Mouse (Mus musculus): Measurements from ENCODE around the gene Panx1. TPM values are rescaled to one million over a fixed set of nuclear protein-coding genes. Genes with fewer than 3 reads are reported as not detected.

Gene Panx1
- polyA plus RNA-seq (2014; fragmentation: Illumina TruSeq; extraction: RNeasy Lipid Tissue Mini Kit (QIAGEN cat#74804); ENCODE audit: low read depth, low replicate concordance): 3.6 TPM

GRCm38 (mm10) chr9:15045084-15045669 lies at the start of gene Panx1:
Panx1 (minus strand) TSS chr9:15045478.

Other genes starting within 250 kb of the Panx1 start
- not detected for gene Gpr83, start 185.3 kb downstream of the Panx1 start, polyA plus RNA-seq (2014; fragmentation: Illumina TruSeq; extraction: RNeasy Lipid Tissue Mini Kit (QIAGEN cat#74804); ENCODE audit: low read depth, low replicate concordance)
- 0.24 TPM for gene Izumo1r, start 141.5 kb downstream of the Panx1 start, polyA plus RNA-seq (2014; fragmentation: Illumina TruSeq; extraction: RNeasy Lipid Tissue Mini Kit (QIAGEN cat#74804); ENCODE audit: low read depth, low replicate concordance)
- 0.20 TPM for gene Hephl1, start 66.6 kb upstream of the Panx1 start, polyA plus RNA-seq (2014; fragmentation: Illumina TruSeq; extraction: RNeasy Lipid Tissue Mini Kit (QIAGEN cat#74804); ENCODE audit: low read depth, low replicate concordance)
- gene Vstm5, start 193.6 kb upstream of the Panx1 start, polyA plus RNA-seq (2014; fragmentation: Illumina TruSeq; extraction: RNeasy Lipid Tissue Mini Kit (QIAGEN cat#74804); ENCODE audit: low read depth, low replicate concordance): 5.3 TPM
- 22.7 TPM for gene Med17, start 234.5 kb upstream of the Panx1 start, polyA plus RNA-seq (2014; fragmentation: Illumina TruSeq; extraction: RNeasy Lipid Tissue Mini Kit (QIAGEN cat#74804); ENCODE audit: low read depth, low replicate concordance)

Data from adipose tissue, adult 10 weeks (tissue).